11 mouse cellular contexts compared by ENCODE assay signal in genomic region chr12:85144276-85144675, GRCm38 (mm10). TPM values are rescaled to one million over a fixed set of nuclear protein-coding genes. Genes with fewer than 3 reads are reported as not detected.
DNase-seq lines count a peak whose midpoint lies in the region; ATAC-seq and TF ChIP-seq lines count a peak whose summit lies in the region.
"Not testable (repeated sequence)": the region's sequence is repeated elsewhere in the genome, so short reads cannot be mapped to it uniquely, and the experiment has no call there.
"Had no signal": no experiment of that assay in that cellular context is flagged by ENCODE, and none has a peak within 500 bp of the region (broad histone marks: within the 10 kb centered on the region; RNA-seq: fewer than 3 reads in every experiment).

No protein-coding gene starts in this region.

- not testable (repeated sequence) for H3K9me3 ChIP-seq in forebrain, postnatal 0 days (ENCODE audit: low read length); heart, postnatal 0 days (replicated peaks; ENCODE audit: control insufficient read depth, low read length); lung, embryonic 14.5 days (ENCODE audit: low read depth, low read length); stomach, postnatal 0 days (ENCODE audit: control insufficient read depth, low read length)

- not testable (repeated sequence) for H3K27ac ChIP-seq in cerebellum, adult 2 months (ENCODE audit: insufficient read depth, low read length); forebrain, postnatal 0 days (ENCODE audit: low read depth, low read length); heart, postnatal 0 days (ENCODE audit: low read depth); kidney, adult 2 months (ENCODE audit: insufficient read depth, low read depth, low read length); left cerebral cortex, adult 2 months; lung, embryonic 14.5 days (ENCODE audit: low read depth); stomach, postnatal 0 days (replicated peaks)

- H3K27me3 ChIP-seq in cerebellum, adult 2 months (ENCODE audit: control insufficient read depth, insufficient read depth, low read length); forebrain, postnatal 0 days (ENCODE audit: insufficient read depth, low read length); heart, postnatal 0 days (ENCODE audit: control insufficient read depth, insufficient read depth, low read length); kidney, adult 2 months (replicated peaks; ENCODE audit: control insufficient read depth, insufficient read depth, low read length); lung, embryonic 14.5 days (ENCODE audit: insufficient read depth, low read length); stomach, postnatal 0 days (ENCODE audit: control insufficient read depth, insufficient read depth, low read length): not testable (repeated sequence)

- intact Hi-C loops in left cerebral cortex, adult 2 months (cut with DNase I): not testable (repeated sequence)

- WGBS in cerebellum, adult 2 months: 55% methylated on average over 2 of the region's 2 CpGs
- WGBS in forebrain, postnatal 0 days: 60% methylated on average over 2 of the region's 2 CpGs
- 63% methylated on average over 2 of the region's 2 CpGs for WGBS in heart, postnatal 0 days
- 60% methylated on average over 2 of the region's 2 CpGs for WGBS in kidney, adult 2 months
- 48% methylated on average over 2 of the region's 2 CpGs for WGBS in lung, embryonic 14.5 days
- 74% methylated on average over 2 of the region's 2 CpGs for WGBS in stomach, postnatal 0 days

- H3K9ac ChIP-seq in forebrain, postnatal 0 days; heart, postnatal 0 days (replicated peaks; ENCODE audit: low read depth, low read length); lung, embryonic 14.5 days; stomach, postnatal 0 days (ENCODE audit: low read length): not testable (repeated sequence)

- H3K4me1 ChIP-seq in cerebellum, adult 2 months (ENCODE audit: control insufficient read depth, insufficient read depth, low read length); forebrain, postnatal 0 days (ENCODE audit: insufficient read depth); heart, postnatal 0 days (ENCODE audit: control insufficient read depth, insufficient read depth); kidney, adult 2 months (ENCODE audit: control insufficient read depth, insufficient read depth, low read length); lung, embryonic 14.5 days (ENCODE audit: insufficient read depth); stomach, postnatal 0 days (replicated peaks; ENCODE audit: control insufficient read depth, insufficient read depth): not testable (repeated sequence)

- TF ChIP-seq CTCF in cerebellum, adult 2 months (IDR thresholded peaks at IDR 0.05; ENCODE audit: borderline replicate concordance, insufficient read depth, low read depth, low read length): peak; percentile 8; the same call in 1 of the 2 replicates
- peak; percentile 44 for TF ChIP-seq CTCF in forebrain, postnatal 0 days (IDR thresholded peaks at IDR 0.05; ENCODE audit: low read depth)
- TF ChIP-seq CTCF in heart, postnatal 0 days (IDR thresholded peaks at IDR 0.05; ENCODE audit: low read depth): peak; percentile 28
- TF ChIP-seq CTCF in kidney, adult 2 months (conservative IDR thresholded peaks at IDR 0.05; ENCODE audit: insufficient read depth, insufficient read length, low read depth, low read length): peak; percentile 14; the same call in 1 of the 2 replicates
- peak; percentile 63 for TF ChIP-seq CTCF in left cerebral cortex, adult 2 months (IDR thresholded peaks at IDR 0.05)
- TF ChIP-seq CTCF in lung, embryonic 14.5 days (IDR thresholded peaks at IDR 0.05; ENCODE audit: low read depth): peak; percentile 39
- peak; percentile 56 for TF ChIP-seq CTCF in stomach, postnatal 0 days (IDR thresholded peaks at IDR 0.05; ENCODE audit: low read depth)

- not testable (repeated sequence) for TF ChIP-seq EP300 in heart, postnatal 0 days (IDR thresholded peaks at IDR 0.05; ENCODE audit: low read depth); stomach, postnatal 0 days (optimal IDR thresholded peaks at IDR 0.05)

- not testable (repeated sequence) for TF ChIP-seq POLR2A in cerebellum, adult 2 months (IDR thresholded peaks at IDR 0.05; ENCODE audit: borderline replicate concordance, insufficient read depth, low read length); kidney, adult 2 months (IDR thresholded peaks at IDR 0.05; ENCODE audit: low read depth, low read length)

- H3K36me3 ChIP-seq in forebrain, postnatal 0 days (ENCODE audit: insufficient read depth): peaks cover 42% of the 10 kb centered on the region
- not testable (repeated sequence) for H3K36me3 ChIP-seq in heart, postnatal 0 days (replicated peaks; ENCODE audit: control insufficient read depth, insufficient read depth, low read length); kidney, adult 2 months (ENCODE audit: control insufficient read depth, insufficient read depth, low read length); lung, embryonic 14.5 days (ENCODE audit: insufficient read depth); stomach, postnatal 0 days (ENCODE audit: control insufficient read depth, insufficient read depth, low read length)

- ATAC-seq in forebrain, postnatal 0 days; heart, postnatal 0 days (ENCODE audit: insufficient read depth, low read depth); lung, embryonic 14.5 days (ENCODE audit: insufficient read depth); stomach, postnatal 0 days (ENCODE audit: low FRiP score, low TSS enrichment): not testable (repeated sequence)

- not testable (repeated sequence) for H3K4me3 ChIP-seq in cerebellum, adult 2 months (replicated peaks; ENCODE audit: insufficient read depth, low read depth, low read length); forebrain, postnatal 0 days (ENCODE audit: low read depth, low read length); heart, postnatal 0 days (ENCODE audit: low read depth, low read length); kidney, adult 2 months (ENCODE audit: insufficient read depth, low read depth, low read length); left cerebral cortex, adult 2 months; lung, embryonic 14.5 days (ENCODE audit: low read depth, low read length); stomach, postnatal 0 days (ENCODE audit: low read depth, low read length)

- DNase-seq in B cell, adult 2 months: peak; percentile 28 to 33
- DNase-seq in cerebellum, adult 2 months; forebrain, postnatal 0 days; heart, postnatal 0 days (ENCODE audit: low spot score); kidney, adult 2 months; left cerebral cortex, adult 2 months (ENCODE audit: extremely low spot score in 1 of 2, low spot score in 2 of 2); lung, embryonic 14.5 days; stomach, postnatal 0 days (ENCODE audit: low spot score): not testable (repeated sequence)

- not testable (repeated sequence) for H3K4me2 ChIP-seq in forebrain, postnatal 0 days (ENCODE audit: low read depth); heart, postnatal 0 days (ENCODE audit: low read depth, low read length); lung, embryonic 14.5 days; stomach, postnatal 0 days (replicated peaks; ENCODE audit: low read depth)

RNA-seq across cellular contexts. Expression of gene Rps6kl1, which starts 6.8 kb away (rescaled TPM):
- 35.2 and 36.5 TPM in 2 replicates for polyA plus RNA-seq in cerebellum, adult 2 months (2012; rRNA removed)
- total RNA-seq in forebrain, postnatal 0 days (2014; rRNA removed): 32.9 and 33.8 TPM in 2 replicates
- 28.9 and 31.6 TPM in 2 replicates for polyA plus RNA-seq in forebrain, postnatal 0 days (2015; fragmentation: Nextera tagmentation; extraction: Ambion mirVana)
- 0.04 and 0.11 TPM in 2 replicates for total RNA-seq in heart, postnatal 0 days (2014; rRNA removed; ENCODE audit: low replicate concordance)
- 0.95 and 1.1 TPM in 2 replicates for polyA plus RNA-seq in heart, postnatal 0 days (2015; fragmentation: Nextera tagmentation; extraction: Ambion mirVana)
- polyA plus RNA-seq in kidney, adult 2 months (2012; rRNA removed): 0.89 and 0.98 TPM in 2 replicates
- total RNA-seq in left cerebral cortex, adult 2 months (2021): 10 to 100 TPM; 33.9 to 38.6 TPM
- 0.91 and 1.0 TPM in 2 replicates for polyA plus RNA-seq in lung, embryonic 14.5 days (2014; fragmentation: Nextera tagmentation; extraction: Ambion mirVana)
- 0.65 and 0.75 TPM in 2 replicates for polyA plus RNA-seq in stomach, postnatal 0 days (2015; fragmentation: Nextera tagmentation; extraction: Ambion mirVana)
- total RNA-seq: common myeloid progenitor, adult 5-6 weeks had no signal

RNA-seq across cellular contexts. Expression of gene Pgf, which starts 33.3 kb away (rescaled TPM):
- polyA plus RNA-seq in cerebellum, adult 2 months (2012; rRNA removed): 5.1 and 6.1 TPM in 2 replicates
- 5.3 and 7.8 TPM in 2 replicates for total RNA-seq in forebrain, postnatal 0 days (2014; rRNA removed)
- 7.6 and 8.9 TPM in 2 replicates for polyA plus RNA-seq in forebrain, postnatal 0 days (2015; fragmentation: Nextera tagmentation; extraction: Ambion mirVana)
- 4.4 and 5.0 TPM in 2 replicates for total RNA-seq in heart, postnatal 0 days (2014; rRNA removed; ENCODE audit: low replicate concordance)
- 3.6 and 4.0 TPM in 2 replicates for polyA plus RNA-seq in heart, postnatal 0 days (2015; fragmentation: Nextera tagmentation; extraction: Ambion mirVana)
- 1.1 and 1.2 TPM in 2 replicates for polyA plus RNA-seq in kidney, adult 2 months (2012; rRNA removed)
- total RNA-seq in left cerebral cortex, adult 2 months (2021): 1 to 10 TPM; 2.6 TPM
- polyA plus RNA-seq in lung, embryonic 14.5 days (2014; fragmentation: Nextera tagmentation; extraction: Ambion mirVana): 10.9 and 14.6 TPM in 2 replicates
- polyA plus RNA-seq in stomach, postnatal 0 days (2015; fragmentation: Nextera tagmentation; extraction: Ambion mirVana): 3.0 and 3.5 TPM in 2 replicates
- total RNA-seq: common myeloid progenitor, adult 5-6 weeks had no signal
- polyA plus RNA-seq: activated CD4-positive, CD25-positive, alpha-beta regulatory T cell, adult 4 months; erythroblast, embryonic 14.5 days had no signal

RNA-seq across cellular contexts. Expression of gene Dlst, which starts 33.6 kb away (rescaled TPM):
- 180 and 185 TPM in 2 replicates for polyA plus RNA-seq in cerebellum, adult 2 months (2012; rRNA removed)
- total RNA-seq in forebrain, postnatal 0 days (2014; rRNA removed): 109 and 121 TPM in 2 replicates
- polyA plus RNA-seq in forebrain, postnatal 0 days (2015; fragmentation: Nextera tagmentation; extraction: Ambion mirVana): 80.8 and 92.8 TPM in 2 replicates
- 341 and 343 TPM in 2 replicates for total RNA-seq in heart, postnatal 0 days (2014; rRNA removed; ENCODE audit: low replicate concordance)
- 255 and 269 TPM in 2 replicates for polyA plus RNA-seq in heart, postnatal 0 days (2015; fragmentation: Nextera tagmentation; extraction: Ambion mirVana)
- polyA plus RNA-seq in kidney, adult 2 months (2012; rRNA removed): 294 and 312 TPM in 2 replicates
- 100 to 1,000 TPM; 146 to 156 TPM for total RNA-seq in left cerebral cortex, adult 2 months (2021)
- 112 and 115 TPM in 2 replicates for polyA plus RNA-seq in lung, embryonic 14.5 days (2014; fragmentation: Nextera tagmentation; extraction: Ambion mirVana)
- polyA plus RNA-seq in stomach, postnatal 0 days (2015; fragmentation: Nextera tagmentation; extraction: Ambion mirVana): 63.2 and 70.2 TPM in 2 replicates

RNA-seq across cellular contexts. Expression of gene Prox2, which starts 33.7 kb away (rescaled TPM):
- polyA plus RNA-seq in cerebellum, adult 2 months (2012; rRNA removed): 1.6 and 1.9 TPM in 2 replicates
- 0.23 and 1.4 TPM in 2 replicates for total RNA-seq in forebrain, postnatal 0 days (2014; rRNA removed)
- 0.84 and 1.4 TPM in 2 replicates for polyA plus RNA-seq in forebrain, postnatal 0 days (2015; fragmentation: Nextera tagmentation; extraction: Ambion mirVana)
- 0.08 and 2.0 TPM in 2 replicates for total RNA-seq in heart, postnatal 0 days (2014; rRNA removed; ENCODE audit: low replicate concordance)
- polyA plus RNA-seq in heart, postnatal 0 days (2015; fragmentation: Nextera tagmentation; extraction: Ambion mirVana): 1.8 and 1.9 TPM in 2 replicates
- 2.0 and 2.4 TPM in 2 replicates for polyA plus RNA-seq in kidney, adult 2 months (2012; rRNA removed)
- 1 to 10 TPM; 1.9 to 2.1 TPM for total RNA-seq in left cerebral cortex, adult 2 months (2021)
- 3.1 and 4.6 TPM in 2 replicates for polyA plus RNA-seq in lung, embryonic 14.5 days (2014; fragmentation: Nextera tagmentation; extraction: Ambion mirVana)
- 1.5 and 1.9 TPM in 2 replicates for polyA plus RNA-seq in stomach, postnatal 0 days (2015; fragmentation: Nextera tagmentation; extraction: Ambion mirVana)

Comparison
In these comparisons a context has a peak if more than half of its experiments do, and no peak if none do; other contexts are left out.
1. CTCF ChIP-seq: peak in every context shown above with its lines; median percentile 63 in left cerebral cortex, adult 2 months; 56 in stomach, postnatal 0 days; 44 in forebrain, postnatal 0 days; 39 in lung, embryonic 14.5 days; 28 in heart, postnatal 0 days; 14 in kidney, adult 2 months; 8 in cerebellum, adult 2 months.
2. RNA of gene Rps6kl1, which starts 6.8 kb away (polyA plus RNA-seq): 35.2 to 36.5 TPM in cerebellum, adult 2 months and 28.9 to 31.6 TPM in forebrain, postnatal 0 days; 0.95 to 1.1 TPM in heart, postnatal 0 days, 0.91 to 1.0 TPM in lung, embryonic 14.5 days, 0.89 to 0.98 TPM in kidney, adult 2 months and 0.65 to 0.75 TPM in stomach, postnatal 0 days; every median in the first group is over 10 times any median in the second.